Mouse (Mus musculus) heart, postnatal 25 days (tissue): Measurements from ENCODE around the gene Lair1. TPM values are rescaled to one million over a fixed set of nuclear protein-coding genes. Genes with fewer than 3 reads are reported as not detected.
"Not testable (repeated sequence)": the region's sequence is repeated elsewhere in the genome, so short reads cannot be mapped to it uniquely, and the experiment has no call there.

Source experiments
- DNase-seq: peaks from one replicate; pipeline ENCODE4 v3.0.0; 2022; ENCODE audit warnings: low spot score
- intact Hi-C: fragments of 180-260 bp; cut with DNase I; formaldehyde crosslinking; loops from one replicate; pipeline ENCODE4 v1.15.1; 2025
- total RNA-seq, 2 experiments: library from RNA; stranded (reverse); gene quantifications; 2 replicates each; pipeline ENCODE4 v1.2.3; 2021

Lair1 gene
- total RNA-seq = 1 to 10 TPM; 1.1 to 1.3 TPM

DNA sequence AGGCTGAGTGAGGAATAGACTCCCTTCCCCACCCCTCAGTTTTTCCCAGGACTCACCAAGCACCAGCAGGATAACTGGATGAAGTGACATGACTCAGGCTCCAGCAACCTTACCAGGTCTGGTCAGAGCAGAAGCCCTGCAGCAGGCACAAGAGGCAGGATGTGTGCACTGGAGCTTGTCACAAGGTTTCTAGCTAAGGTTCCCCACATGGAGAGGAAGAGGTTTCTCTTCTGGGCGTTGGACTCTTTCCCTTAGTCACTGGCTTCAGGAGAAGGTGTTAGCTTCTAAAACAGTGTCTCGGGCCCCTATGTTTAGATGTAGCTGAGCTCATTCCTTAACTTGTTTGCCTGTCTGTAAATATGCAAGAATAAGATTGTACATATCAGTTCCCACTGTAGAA lies at the start of gene Lair1:
Gene Lair1, minus strand, starts transcription at position 192 of the 400 bp plus-strand sequence.
- no peak for DNase-seq
- intact Hi-C loops = no loop called here

DNA sequence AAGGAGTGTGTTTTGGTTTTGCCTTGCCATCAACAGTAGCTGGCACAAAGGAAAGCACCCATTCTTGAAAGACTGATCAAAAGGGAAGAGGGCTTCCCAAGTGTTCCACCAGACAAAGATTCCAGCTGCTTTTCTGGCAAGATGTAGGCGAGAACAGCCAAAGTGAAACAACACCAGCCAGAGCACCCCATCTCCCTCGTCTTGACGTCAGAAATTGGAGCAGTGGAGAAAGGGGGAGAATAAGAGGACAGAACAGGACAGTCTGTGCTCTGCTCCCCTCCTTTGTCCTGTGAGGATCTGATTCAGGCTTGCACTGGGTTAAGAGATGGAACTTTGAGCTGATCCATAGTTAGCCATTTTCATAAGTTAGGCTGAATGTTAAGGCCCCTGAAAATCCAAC lies 48.8 kb upstream of the Lair1 start:
- no peak for DNase-seq
- intact Hi-C loops = no loop called here

DNA sequence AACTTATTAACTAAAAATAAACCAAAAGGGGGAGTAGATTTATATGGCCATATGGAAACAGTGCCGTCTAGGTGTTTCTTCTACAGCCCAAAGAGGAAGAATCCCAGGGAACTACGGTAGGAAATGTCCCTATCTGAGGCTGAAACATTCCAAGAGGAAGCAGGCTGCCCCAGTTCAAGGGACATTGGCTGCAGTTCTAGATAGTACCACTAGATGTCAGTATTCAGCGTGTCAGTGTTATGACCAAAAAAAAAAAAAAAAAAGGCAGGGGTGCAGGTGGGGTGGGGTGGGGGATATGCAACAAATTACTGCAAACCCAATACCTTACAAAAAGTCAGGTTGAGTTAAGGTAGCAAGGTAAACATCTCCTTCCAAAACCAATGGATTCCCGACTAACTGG lies 40.4 kb upstream of the Lair1 start:
- DNase-seq = no peak
- intact Hi-C loops = loop anchor here (2.0 to 5.0 kb wide), 3 partner anchors 21 to 323 kb away; no protein-coding TSS in a partner anchor

DNA sequence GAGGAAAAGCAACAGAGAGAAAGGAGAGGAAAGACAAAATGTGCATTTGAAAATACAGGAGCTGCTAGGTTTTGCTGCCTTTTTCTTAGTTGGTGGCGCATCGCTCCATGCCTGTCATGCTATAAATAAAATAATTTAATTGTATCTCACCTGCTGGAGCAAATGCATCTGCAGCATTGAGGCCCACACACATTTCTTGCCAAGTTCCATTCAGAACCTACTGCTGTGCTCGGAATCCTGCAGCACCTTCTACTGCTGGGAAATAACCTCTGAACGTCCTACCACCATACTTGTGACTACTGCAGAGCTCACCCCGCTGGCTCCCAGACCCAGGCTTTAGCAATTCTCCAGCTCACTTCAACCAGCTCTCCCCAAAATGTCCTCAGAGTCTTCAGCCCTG lies 38.1 kb upstream of the Lair1 start:
- no peak for DNase-seq
- intact Hi-C loops = loop anchor here (5.0 kb wide), 1 partner anchor 46 kb away; no protein-coding TSS in a partner anchor

DNA sequence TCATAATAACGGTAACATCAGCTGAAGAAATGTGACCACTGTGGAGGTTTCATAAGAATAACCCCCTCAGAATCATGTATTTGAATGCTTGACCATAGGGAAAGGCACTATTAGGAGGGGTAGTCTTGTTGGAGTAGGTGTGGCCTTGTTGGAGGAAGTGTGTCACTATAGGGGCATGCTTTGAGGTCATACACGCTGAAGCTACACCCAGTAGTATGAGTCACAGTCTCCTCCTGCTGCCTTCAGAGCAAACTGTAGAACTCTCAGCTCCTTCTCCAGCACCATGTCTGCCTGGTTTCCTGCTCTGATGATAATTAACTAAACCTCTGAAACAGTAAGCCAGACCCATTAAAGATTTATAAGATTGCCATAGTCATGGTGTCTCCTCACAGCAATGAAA lies 35.8 kb upstream of the Lair1 start:
- intact Hi-C loops = no loop called here
- DNase-seq = no peak

DNA sequence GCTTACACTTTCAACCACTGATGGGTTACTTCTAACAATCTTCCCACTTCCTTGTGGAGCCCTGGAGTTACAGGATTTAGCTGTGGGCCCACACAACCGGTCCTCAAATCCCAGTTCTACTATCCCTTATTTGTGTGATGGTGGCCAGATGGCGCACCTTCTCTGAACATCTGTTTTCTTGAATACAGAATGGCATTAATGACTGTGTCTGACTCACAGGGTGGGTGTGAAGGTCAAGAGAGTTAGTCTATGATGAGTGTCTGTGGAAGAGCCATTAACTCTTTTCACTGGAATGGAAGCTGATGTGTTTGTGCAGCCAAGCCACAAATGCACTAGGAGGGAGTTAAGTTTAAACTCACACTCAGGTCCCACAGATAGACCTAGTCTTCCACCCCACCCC lies 35.3 kb upstream of the Lair1 start:
- intact Hi-C loops = no loop called here
- no peak for DNase-seq

DNA sequence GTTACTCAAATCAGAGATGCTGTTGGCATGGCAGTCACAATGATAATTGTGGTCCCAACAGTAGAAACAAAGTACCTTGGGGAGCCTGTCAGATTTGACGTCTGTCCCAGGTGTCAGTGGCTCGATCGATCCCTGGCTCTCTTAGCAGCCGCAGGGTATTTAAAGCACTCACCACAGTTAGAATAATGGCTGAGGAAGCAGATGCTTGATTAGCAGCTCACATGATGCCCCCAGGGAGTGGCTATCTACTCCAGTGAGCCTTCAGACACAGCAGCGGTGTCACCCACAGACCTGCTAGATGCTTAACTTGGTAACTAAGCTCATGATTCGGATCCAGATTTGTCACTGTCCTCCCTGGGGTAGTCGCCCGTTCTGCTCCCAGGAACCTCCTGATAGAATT lies 28.2 kb upstream of the Lair1 start:
- intact Hi-C loops = no loop called here
- DNase-seq = no peak

DNA sequence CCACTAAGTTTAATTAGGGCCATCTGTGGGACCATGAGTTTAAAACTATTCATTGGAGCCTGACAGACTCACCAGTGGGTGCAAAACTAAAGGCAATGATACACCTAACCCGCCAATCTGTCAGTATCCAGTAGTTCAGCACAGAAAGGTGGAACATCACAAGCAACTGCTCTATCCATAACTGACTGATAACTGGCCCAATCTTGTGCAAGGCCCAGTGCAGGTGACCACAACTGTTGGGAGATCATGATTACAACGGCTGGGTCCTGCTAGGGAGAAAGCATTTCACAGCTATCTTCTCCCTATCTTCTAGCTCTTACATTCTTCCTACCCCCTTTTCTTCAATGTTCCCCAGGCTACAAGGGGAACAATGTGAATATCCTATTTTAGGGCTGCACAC lies 25.7 kb upstream of the Lair1 start:
- DNase-seq = no peak
- intact Hi-C loops = no loop called here

DNA sequence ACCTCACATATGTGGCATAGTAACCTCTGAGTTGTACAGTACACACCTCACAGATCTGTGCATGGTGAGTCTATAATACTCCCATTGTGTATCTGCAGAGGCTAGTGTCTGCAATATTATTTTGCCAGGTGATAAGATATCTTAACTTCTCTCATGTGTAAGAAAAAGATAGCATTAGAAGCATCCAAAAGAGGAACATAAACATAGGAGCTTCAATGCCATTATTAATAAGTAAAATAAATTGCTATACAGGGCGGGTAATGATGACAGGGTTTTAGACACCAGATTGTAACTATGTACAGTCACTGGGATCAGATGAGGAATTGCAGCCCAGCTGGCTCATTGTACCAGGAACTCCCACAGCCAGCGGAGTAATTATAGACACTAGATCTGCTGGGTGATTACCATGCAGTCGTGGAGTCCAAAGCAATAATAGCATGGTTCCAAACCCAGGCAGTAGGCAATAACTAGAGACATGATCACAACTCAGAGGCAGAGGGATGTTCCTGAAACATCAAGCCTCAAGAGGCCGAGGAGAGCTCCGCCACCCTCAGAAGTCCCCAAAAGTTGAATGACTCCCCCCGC lies 25.0 kb upstream of the Lair1 start:
- no peak for DNase-seq
- intact Hi-C loops = no loop called here

DNA sequence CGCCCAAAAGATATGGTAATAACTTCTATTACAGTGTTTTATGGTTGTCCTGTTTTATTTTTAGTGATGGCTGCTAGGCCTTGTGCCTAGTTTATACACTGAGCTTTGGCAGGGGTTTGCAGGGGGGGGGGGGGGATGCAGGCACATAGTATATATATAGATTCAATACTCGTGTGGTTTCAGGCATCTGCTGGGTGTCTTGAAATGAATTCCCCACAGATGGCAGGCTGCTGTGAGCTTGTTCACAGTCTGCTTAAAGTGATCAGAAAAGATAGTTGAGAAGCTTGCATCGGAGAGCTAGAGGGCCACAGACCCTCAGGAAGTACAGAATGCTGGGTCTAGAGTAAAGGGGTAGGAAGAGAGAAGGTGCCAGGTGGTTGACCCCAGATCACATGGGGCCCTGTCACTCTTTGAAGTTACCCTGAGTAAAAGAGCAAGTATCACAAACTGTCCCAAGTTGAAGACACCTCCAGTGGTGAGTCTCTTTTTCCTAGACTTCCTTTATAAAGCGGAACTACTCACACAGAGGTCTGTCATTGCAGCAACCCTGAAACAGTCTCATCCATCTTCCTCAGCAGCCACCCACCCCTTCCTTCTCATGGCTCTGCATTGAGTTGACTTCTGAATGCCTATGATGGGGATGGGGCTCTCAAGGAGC lies 24.4 kb upstream of the Lair1 start:
- intact Hi-C loops = no loop called here
- DNase-seq = no peak

DNA sequence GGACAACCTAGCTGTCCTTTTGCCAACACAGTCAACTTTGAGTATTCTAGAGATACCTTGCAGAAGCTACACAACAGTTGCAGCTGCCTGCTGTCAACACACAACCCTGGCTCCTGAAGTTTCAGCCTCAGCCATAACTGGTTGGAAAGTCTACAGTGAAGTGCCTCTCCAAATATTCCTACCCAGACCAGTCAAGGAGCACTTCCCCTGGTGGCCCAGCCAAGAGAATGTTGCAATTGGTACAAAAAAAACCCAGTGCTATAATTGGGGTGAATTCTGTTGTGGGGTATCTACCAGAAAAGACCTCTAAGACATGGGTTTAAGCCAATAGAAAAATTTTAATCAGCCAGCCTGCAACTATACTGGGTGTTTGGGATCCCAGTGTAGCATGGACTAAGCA lies 22.6 kb upstream of the Lair1 start:
- DNase-seq = no peak
- intact Hi-C loops = no loop called here

DNA sequence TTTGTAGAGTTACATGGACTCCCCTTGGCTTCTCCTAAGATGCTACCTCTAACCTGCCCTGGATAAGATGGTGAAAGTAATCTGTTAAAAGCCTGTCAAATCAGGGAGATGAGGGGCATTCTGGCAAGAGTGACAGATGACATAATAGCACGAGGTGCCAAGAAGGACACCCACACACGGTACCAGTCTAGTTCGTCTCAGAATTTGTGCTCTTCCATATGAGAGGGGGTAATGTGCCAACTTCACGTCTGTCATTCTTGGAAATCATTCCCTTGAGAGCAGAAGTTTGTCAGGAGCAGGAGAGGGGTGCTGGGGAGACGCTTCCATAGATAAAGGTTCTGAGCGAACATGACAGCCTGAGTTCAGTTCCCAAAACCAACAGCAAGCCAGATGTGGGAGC lies 21.2 kb upstream of the Lair1 start:
- DNase-seq = no peak
- intact Hi-C loops = no loop called here

DNA sequence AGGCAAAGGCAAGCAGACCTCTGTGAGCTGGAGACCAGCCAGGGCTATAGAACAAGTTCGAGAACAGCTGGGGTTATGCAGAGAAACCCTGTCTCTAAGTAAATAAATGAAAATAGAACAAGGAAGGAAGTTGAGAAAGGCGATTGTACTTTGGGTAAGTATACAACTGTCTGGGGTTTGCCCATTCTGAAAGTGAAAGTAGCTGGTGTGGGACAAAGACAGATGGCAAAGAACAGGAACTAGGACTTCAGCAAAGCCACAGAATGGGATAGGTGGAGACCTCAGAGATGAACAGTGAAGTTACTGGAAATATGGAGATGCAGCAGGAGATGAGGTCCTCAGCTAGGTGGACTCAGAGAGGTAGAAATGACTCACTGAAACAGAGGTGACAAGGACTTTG lies 19.8 kb upstream of the Lair1 start:
- intact Hi-C loops = no loop called here
- no peak for DNase-seq

DNA sequence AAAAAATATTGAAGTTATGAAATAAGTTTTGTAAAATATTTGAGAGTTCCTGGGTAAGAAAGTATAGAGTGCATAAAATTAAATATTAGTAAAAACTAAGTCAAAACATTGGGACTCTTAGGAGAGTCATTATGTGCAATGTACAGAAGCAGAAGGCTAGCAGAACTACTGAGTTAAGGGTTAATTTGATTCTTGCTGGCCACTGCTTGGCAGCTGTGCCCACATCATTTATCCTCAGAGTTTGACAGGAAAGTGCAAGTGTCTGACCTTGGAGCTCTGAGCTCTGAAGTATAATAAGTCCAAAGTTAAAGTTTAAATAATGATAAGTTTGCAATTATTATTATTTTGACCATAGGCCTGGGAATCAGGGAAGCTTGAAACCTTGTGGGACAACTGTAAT lies 18.7 kb upstream of the Lair1 start:
- no peak for DNase-seq
- intact Hi-C loops = no loop called here

DNA sequence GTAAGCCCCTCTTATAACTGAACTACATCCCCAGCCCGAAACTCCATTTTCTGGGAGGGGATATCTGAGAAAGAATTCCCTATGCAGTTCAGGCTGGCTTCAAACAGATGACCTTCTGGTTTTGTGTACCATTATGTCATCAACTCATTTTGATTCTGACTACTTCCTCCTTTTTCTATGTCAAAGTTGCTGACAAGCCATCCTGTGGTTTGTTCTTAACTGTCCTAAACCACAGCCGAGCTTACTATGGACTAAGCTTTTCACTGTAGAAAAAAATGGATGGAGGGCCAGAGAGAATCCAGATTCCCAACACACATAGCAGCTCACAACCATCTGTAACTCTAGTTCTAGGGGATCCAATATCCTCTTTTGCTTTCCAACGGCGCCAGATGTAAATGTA lies 17.5 kb upstream of the Lair1 start:
- no peak for DNase-seq

DNA sequence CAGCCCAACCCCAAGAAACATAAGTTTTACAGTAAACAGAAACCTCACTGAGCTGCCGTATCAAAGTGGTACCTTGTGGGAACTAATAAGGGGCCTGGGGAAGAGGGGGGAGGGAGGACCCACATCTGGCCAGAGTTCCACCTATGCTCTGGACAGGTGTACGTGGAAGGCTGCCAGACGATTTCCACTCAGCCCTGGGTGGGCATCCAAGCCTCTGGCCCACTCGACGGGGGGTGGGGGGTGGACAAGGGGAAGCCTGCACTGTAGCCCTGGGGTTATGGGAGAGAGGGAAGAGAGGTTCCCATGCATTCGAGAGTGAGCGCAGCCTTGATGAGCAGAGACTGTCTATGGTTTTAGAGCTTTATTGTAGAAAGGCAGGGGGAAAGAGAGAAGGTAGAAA lies 16.5 kb upstream of the Lair1 start:
- no peak for DNase-seq
- intact Hi-C loops = no loop called here

More for the DNA sequence above, 17.5 kb upstream of the Lair1 start:
- intact Hi-C loops = no loop called here

DNA sequence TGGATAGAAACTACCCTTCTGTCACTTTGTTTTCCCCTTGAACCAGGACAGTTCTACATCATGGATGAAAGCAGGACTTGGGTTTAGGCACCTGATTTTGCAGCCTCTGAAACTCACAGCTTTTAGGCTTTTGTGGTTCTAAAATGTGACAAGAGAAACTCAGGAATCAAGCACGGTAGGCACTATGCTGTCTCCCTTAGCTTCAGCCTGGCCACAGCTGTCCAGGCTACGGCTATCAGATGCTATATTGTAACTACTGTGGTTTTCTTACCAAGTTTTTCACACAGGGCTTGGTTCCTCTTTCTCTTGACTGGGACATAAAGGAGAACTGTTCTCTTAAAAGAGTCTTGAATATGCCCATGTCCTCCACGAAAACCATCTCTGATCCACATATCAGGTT lies 10.1 kb upstream of the Lair1 start:
- intact Hi-C loops = no loop called here
- no peak for DNase-seq

DNA sequence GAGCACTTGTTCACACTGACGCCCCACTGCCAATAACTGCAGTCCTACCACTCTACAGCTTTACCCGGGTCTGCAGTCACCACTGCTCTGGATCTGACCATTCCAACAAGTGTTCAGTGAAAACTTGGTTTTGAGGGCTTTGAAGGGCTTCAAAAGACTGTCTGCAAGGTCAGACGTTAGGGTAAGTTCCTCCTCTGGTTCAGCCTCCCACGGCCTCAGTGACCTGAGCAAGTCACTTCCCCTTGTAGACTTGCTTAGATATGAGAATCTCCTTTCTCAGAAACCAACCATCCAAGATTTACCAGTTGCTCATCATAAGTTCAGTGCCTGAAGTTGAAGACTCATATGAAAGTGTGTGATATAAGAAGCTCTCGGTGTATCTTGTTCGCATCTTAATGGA lies 8.1 kb upstream of the Lair1 start:
- DNase-seq = no peak
- intact Hi-C loops = no loop called here

DNA sequence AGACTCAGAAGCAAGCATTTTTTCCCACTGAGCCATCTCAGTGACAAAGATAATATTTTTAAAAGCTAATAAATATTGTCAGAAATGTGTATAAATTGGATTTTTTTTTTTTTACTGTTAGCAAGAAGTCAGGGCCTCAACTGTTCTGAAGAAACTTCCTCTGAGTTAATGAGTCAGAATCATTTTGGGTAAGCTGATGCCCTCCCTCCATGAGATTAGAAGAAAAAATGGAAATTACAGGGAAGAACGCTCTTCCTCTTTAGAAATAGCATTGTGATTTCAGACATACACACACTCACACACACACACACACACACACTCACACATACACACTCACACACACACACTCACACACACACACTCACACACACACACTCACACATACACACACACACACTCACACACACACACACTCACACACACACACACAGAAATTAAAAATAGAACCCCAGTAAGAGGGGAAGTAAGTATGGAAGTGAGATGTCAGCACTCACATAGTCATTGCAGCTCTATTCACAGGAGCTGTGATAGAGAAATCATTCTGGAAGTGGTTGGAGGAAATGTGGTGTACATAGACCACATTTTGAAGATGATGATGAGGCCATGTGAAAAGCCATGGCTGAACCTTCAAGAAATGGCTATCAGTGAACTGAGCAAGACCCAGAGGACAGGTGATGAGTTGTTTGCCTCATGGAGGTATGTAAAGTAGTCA lies 866 bp upstream of the Lair1 start:
- intact Hi-C loops = no loop called here
- DNase-seq = no peak

DNA sequence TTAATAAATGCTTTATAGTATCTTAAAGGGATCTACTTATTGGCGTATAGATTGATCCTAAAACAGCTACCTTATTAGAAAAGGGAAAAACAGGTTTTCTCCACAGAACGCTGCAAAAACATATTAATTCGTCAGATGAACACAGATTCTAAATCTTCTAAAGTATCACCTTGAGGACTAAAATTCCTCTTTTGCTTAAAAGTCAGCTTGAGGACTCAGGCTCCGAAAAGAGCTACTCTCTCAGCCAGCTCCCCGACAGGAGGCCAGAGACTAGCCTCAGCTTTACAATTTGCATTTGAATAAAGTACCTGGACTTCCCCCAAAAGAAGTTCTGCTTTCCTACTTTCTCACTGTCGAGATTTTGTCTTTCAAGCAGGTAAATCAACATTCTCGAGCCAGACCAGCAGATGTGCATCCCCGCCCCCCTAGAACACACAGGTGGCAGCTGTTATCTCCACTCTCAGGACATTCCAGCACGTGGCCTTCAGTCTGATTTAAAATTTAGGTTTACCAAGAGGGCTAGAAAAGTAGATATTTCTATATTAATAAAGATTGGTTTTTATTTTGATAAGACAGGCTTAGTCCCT lies 2.3 kb downstream of the Lair1 start:
- intact Hi-C loops, DNase-seq: not testable (repeated sequence)

DNA sequence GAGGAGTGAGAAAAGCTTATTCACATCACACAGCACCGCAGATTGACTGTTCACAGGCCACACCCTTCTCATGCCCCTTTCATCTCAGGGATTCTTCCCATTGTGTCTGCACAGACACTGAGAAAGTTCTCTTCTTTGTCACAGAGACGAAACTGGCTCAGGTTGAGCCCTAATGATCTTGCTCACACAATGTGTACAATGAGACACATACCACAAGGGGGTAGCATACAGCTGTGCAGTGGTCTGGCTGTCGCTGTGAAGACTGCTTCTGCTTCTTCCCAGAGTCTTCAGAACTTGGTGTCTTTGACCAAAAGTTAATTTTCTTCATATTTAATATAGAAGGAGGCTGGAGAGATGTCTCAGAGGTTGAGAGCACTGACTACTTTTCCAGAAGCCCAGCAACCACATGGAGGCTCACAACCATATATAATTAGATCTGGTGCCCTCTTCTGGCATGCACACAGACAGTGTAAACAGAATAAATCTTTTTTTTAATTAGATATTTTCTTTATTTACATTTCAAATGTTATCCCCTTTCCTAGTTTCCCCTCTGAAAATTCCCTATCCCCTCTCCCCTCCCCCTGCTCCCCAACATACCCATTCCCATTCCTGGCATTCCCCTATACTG lies 36.1 kb downstream of the Lair1 start:
- no peak for DNase-seq
- intact Hi-C loops = no loop called here
